Mouse (Mus musculus): Measurements from ENCODE around the gene Nat8. TPM values are rescaled to one million over a fixed set of nuclear protein-coding genes. Genes with fewer than 3 reads are reported as not detected.
"Not testable (repeated sequence)": the region's sequence is repeated elsewhere in the genome, so short reads cannot be mapped to it uniquely, and the experiment has no call there.

Gene Nat8
- polyA plus RNA-seq, 1 experiment, result not detected

DNA sequence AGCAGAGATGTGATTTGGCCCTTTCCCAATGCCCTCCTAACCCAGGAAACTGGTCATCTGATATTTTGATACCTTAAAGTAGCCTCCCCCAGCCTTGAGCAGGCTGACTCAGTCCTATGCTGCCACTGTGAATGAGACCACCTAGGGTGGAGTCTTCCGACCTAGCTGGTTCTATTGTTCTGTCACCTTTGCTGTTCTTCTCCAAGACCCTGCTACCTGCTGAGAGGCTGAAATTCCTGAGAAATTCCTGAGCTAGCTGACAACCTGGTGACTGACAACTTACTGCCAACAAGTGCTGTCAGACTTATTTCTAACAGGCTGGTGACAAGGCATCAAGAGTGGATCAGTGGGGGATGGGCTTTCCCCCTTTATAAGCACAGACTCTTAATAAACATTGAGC is 13.5 kb downstream of the Nat8 start:
- no peak overlapping the region for H3K27ac ChIP-seq (replicated peaks; ENCODE audit: low read depth, low read length)
- no peak overlapping the region for H3K4me3 ChIP-seq (ENCODE audit: insufficient read depth, low read depth, low read length)
- H3K4me1 ChIP-seq (ENCODE audit: control insufficient read depth, insufficient read depth, insufficient read length, low read length), result no peaks in the 10 kb centered on the region

DNA sequence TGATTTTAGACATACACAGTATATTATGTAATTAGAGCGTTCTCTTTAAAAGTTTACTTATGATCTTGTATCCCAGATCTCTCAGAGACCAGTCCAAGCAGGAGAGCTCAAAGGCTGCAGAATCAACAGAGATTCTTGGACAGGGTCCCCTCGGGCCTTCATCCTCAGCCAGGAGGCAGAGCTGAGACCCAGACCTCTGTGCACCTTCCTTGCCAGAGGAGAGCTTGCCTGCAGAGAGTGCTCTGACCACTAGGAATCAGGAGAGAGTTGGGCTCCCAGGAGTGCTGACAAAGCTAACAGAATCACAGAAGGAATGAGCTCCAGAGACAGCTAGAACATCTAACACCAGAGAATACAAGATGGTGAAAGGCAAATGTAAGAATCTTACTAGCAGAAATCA is 18.5 kb downstream of the Nat8 start:
- Histone ChIP-seq H3K27ac (replicated peaks; ENCODE audit: low read depth, low read length) (no peak overlapping the region), H3K4me3 (ENCODE audit: insufficient read depth, low read depth, low read length) (no peak overlapping the region), H3K4me1 (ENCODE audit: control insufficient read depth, insufficient read depth, insufficient read length, low read length) (no peaks in the 10 kb centered on the region)

DNA sequence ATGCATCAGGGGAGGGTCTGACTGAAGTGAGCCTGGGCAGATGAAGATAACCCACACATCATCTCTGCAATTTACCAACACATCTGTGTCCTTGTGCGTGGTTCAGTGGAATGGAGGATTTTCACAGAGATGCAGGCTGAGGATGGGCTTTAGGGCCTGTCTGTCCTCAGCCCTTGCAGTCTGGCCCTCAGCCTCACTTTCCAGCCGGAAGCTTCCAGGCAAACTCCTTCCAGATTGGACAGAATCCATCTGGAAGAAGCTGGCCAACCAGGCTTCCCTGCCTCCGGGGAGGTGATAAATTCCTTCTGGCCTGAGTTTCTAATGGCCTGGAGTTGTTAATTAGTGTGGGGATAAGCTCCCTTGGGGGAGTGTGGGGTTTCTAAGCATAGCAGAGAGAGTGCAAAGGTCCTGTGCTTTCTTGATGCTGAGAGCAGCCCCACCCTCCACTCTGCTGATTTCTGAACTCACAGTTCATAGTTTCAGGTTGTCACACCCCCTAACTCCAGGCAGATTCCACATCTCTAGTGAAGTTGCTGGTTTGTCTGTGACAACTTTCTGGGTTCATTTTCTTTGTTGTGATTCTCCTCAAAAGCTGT is 20.8 kb downstream of the Nat8 start:
- H3K4me3 ChIP-seq (ENCODE audit: insufficient read depth, low read depth, low read length); H3K4me1 ChIP-seq (ENCODE audit: control insufficient read depth, insufficient read depth, insufficient read length, low read length); H3K27ac ChIP-seq (replicated peaks; ENCODE audit: low read depth, low read length): not testable (repeated sequence)

DNA sequence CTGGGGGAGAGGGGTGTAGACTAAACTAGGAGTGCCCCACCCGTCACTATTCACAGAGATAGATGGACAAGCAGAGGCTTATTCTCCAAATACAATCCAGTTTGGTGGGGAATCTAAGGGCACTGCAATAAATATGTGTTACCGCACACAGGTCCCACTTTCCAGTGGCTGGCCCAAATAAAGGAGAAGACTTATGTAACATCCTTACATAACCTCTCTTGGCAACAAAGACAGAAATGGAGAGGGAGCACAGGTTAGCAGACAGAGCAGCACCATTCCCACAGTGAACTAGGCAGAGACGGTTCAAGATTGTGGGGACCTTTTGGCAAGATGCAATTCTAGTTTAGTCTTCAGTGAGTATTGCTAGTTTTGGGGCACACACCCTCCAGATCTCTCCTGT is 21.4 kb downstream of the Nat8 start:
- not testable (repeated sequence) for H3K4me3 ChIP-seq (ENCODE audit: insufficient read depth, low read depth, low read length); H3K27ac ChIP-seq (replicated peaks; ENCODE audit: low read depth, low read length); H3K4me1 ChIP-seq (ENCODE audit: control insufficient read depth, insufficient read depth, insufficient read length, low read length)

DNA sequence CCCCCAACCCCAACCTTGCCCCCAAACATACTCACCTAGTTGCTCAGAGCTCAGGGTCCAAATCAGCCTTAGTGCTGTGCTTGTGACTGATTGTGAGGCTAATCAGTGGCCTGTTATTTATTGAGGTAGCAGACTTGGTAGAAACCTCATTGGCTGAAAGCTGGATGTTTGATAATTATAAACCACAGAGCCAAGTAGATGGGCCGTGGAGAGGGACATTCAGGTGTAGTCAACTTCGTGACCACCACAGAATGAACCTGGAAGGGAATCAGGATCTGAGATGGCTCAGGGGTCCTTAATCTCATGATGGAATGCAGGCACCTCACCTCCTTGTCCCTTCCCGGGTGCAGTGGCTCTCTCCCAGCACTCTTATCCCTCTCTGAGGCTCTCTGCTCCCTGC is 22.1 kb downstream of the Nat8 start:
- H3K27ac ChIP-seq (replicated peaks; ENCODE audit: low read depth, low read length); H3K4me3 ChIP-seq (ENCODE audit: insufficient read depth, low read depth, low read length): not testable (repeated sequence)

DNA sequence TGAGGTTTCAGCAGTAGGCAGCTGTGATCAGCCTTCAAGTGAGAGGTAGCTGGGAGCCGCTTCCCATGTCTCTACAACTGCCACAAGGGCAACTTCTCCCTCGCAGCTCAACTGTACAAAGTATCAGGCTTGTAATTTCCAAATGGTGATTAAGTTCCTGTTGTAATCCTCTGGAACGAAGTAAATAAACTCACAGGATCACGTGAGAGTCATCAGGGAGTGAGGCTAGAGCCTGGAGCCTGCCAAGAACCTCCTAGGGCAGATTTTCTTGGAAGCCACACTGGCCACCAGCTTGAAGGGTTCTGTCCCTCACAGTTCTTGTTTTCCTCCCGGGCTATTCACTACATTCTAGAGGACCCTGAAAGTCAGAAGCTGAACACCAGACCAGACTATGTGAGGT is 28.7 kb downstream of the Nat8 start:
- not testable (repeated sequence) for H3K27ac ChIP-seq (replicated peaks; ENCODE audit: low read depth, low read length); H3K4me1 ChIP-seq (ENCODE audit: control insufficient read depth, insufficient read depth, insufficient read length, low read length)

More for the DNA sequence above, 22.1 kb downstream of the Nat8 start:
- not testable (repeated sequence) for H3K4me1 ChIP-seq (ENCODE audit: control insufficient read depth, insufficient read depth, insufficient read length, low read length)

More for the DNA sequence above, 28.7 kb downstream of the Nat8 start:
- H3K4me3 ChIP-seq (ENCODE audit: insufficient read depth, low read depth, low read length), result not testable (repeated sequence)

Other genes starting within 250 kb of the Nat8 start
- 0.59 and 0.71 TPM in 2 replicates for gene Alms1, start 244.6 kb downstream of the Nat8 start, polyA plus RNA-seq (2012; ENCODE audit: insufficient read depth, insufficient read length, missing spikeins)
- gene Nat8f7, start 118.9 kb downstream of the Nat8 start, polyA plus RNA-seq (2012; ENCODE audit: insufficient read depth, insufficient read length, missing spikeins), result not detected in 2 replicates
- gene Nat8f3, start 66.3 kb downstream of the Nat8 start, polyA plus RNA-seq (2012; ENCODE audit: insufficient read depth, insufficient read length, missing spikeins), result 0.67 TPM in 1 of 2 replicates, not detected in the other
- not detected in 2 replicates for gene Nat8f6, start 11.1 kb downstream of the Nat8 start, polyA plus RNA-seq (2012; ENCODE audit: insufficient read depth, insufficient read length, missing spikeins)
- not detected in 2 replicates for gene Nat8f5, start 11.1 kb downstream of the Nat8 start, polyA plus RNA-seq (2012; ENCODE audit: insufficient read depth, insufficient read length, missing spikeins)
- gene Nat8f2, start 37.1 kb upstream of the Nat8 start, polyA plus RNA-seq (2012; ENCODE audit: insufficient read depth, insufficient read length, missing spikeins), result not detected in 2 replicates
- gene Nat8f4, start 72.8 kb upstream of the Nat8 start, polyA plus RNA-seq (2012; ENCODE audit: insufficient read depth, insufficient read length, missing spikeins), result 0.55 and 0.75 TPM in 2 replicates
- 10.1 and 19.7 TPM in 2 replicates for gene Tprkb, start 79.8 kb upstream of the Nat8 start, polyA plus RNA-seq (2012; ENCODE audit: insufficient read depth, insufficient read length, missing spikeins)
- 11.6 and 12.2 TPM in 2 replicates for gene Nat8f1, start 83.6 kb upstream of the Nat8 start, polyA plus RNA-seq (2012; ENCODE audit: insufficient read depth, insufficient read length, missing spikeins)
- gene Dusp11, start 129.6 kb upstream of the Nat8 start, polyA plus RNA-seq (2012; ENCODE audit: insufficient read depth, insufficient read length, missing spikeins), result 31.9 and 39.0 TPM in 2 replicates
- gene Figla, start 184.1 kb upstream of the Nat8 start, polyA plus RNA-seq (2012; ENCODE audit: insufficient read depth, insufficient read length, missing spikeins), result not detected in 2 replicates
- gene Add2, start 196.6 kb upstream of the Nat8 start, polyA plus RNA-seq (2012; ENCODE audit: insufficient read depth, insufficient read length, missing spikeins), result not detected in 2 replicates